Mouse (Mus musculus) kidney, adult 2 months (tissue): ENCODE results near the gene Serpina3g.

Experiments used
- CTCF ChIP-seq: fragments of 200-500 bp; conservative IDR thresholded peaks from 2 replicates; pipeline ENCODE4 v1.5.1; 2011; ENCODE audit warnings: low read depth, mild to moderate bottlenecking, control low read depth, low read length, moderate library complexity, mixed read lengths; ENCODE audit not compliant: insufficient read depth, insufficient read length
- POLR2A ChIP-seq: fragments of 200-500 bp; IDR thresholded peaks from one replicate; pipeline ENCODE4 v1.6.1; 2011; ENCODE audit warnings: low read depth, low read length, control low read depth

DNA sequence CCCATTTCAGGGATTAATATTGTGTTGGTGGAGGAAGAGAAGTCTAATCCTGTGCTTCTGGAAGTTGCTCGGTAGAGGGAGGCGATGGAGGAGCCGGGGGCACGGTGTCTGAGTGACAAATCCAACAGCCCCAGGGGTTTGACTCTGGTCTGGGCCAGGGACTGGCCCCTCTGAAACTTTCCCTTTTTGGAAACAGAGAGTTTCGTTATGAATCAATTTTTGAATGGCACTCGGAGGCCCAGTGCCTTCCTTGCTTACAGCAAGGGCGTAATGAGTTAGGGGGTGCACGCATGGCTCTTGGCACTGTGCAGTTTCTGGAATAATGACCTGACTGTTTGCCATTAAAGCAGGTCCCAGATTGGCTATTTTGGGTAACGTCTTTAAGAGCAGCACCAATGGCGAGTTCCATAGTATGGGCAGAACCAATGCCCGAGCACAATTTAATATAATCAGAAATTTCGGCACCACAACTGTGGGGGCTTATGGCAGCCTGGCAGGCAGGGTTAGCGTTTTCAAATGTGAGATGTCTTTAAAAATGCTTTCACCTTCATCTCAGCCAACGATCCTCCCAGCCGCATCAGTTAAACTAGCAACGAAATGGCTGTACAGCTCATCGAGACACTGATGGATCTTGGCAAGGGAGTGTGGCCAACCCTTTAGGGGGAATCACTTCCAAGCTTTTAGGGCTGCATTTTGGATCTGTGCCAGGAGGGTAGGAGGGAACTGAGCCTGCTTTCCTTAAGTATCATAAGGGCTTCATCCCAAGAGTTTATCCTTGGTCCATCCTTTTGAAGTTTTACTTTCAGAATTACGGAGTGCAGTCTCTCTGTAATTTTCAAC, 42.4 kb downstream of the Serpina3g start:
- TF ChIP-seq CTCF = no peak
- TF ChIP-seq POLR2A = no peak
